Mouse (Mus musculus) thymus, adult 18-20 months (tissue): ENCODE results near the gene Zwilch.
"Not testable (repeated sequence)": the region's sequence is repeated elsewhere in the genome, so short reads cannot be mapped to it uniquely, and the experiment has no call there.

Source experiments
- DNase-seq, 2 experiments: peaks; one replicate each; pipeline ENCODE4 v3.0.0; 2022; ENCODE audit warnings: mixed read lengths in 2 of 2

Zwilch gene

GRCm38 (mm10) chr9:64172816-64173665, at the start of gene Zwilch, which contains the start of gene Rpl4:
Gene Zwilch, minus strand, starts transcription at chr9:64173104.
Gene Rpl4, plus strand, starts transcription at chr9:64173375.
- DNase-seq, result peak; percentile 20 to 68

DNA sequence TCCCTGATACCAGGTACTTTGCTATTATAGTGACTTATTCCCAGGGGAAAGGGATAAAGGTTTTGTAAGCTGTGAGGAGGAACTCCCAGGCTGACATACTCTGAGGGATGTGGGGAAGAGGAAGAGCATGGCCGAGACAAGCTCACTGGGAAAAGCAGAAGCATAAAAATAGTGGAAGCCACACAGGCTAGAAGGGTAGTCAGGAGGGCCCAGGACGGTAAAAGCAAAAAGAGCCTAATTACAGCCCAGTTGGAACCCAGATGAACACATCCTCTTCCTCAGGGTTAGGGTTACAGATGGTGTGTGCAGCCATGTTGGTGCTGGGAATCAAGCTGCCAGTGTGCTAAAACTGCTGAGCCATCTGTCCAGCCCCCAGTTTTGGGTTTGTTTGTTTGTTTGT, 49.2 kb upstream of the Zwilch start:
- DNase-seq, result no peak

GRCm38 (mm10) chr9:64221480-64221879, 48.6 kb upstream of the Zwilch start:
- no peak for DNase-seq

- DNase-seq, result no peak
These were observed 47.7 kb upstream of the Zwilch start for GRCm38 (mm10) chr9:64220603-64221002.

- DNase-seq, result no peak
These were observed 47.0 kb upstream of the Zwilch start for GRCm38 (mm10) chr9:64219772-64220420.

- DNase-seq, result no peak
These were observed 46.4 kb upstream of the Zwilch start for GRCm38 (mm10) chr9:64219305-64219704.

- DNase-seq, result no peak
These were observed 45.0 kb upstream of the Zwilch start for GRCm38 (mm10) chr9:64217887-64218286.

DNA sequence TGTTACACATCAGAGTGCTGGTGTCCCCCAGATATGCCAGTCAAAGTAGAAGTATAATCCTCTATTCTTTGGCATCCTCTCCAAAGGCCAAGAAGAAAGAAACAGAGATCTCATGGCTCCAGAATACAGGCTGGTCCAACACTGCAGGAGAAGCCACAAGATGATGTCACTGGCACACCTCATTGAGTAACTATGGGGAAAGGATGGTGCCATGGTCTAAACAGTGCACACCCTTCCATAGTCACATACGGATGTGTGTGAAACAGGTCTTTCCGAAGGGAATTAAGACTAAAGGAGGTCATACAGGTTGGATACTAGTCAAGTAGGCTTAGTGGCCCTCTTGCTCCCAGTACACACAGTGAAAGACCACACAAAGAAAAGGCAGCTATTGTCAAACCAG, 43.7 kb upstream of the Zwilch start:
- DNase-seq, result no peak

DNA sequence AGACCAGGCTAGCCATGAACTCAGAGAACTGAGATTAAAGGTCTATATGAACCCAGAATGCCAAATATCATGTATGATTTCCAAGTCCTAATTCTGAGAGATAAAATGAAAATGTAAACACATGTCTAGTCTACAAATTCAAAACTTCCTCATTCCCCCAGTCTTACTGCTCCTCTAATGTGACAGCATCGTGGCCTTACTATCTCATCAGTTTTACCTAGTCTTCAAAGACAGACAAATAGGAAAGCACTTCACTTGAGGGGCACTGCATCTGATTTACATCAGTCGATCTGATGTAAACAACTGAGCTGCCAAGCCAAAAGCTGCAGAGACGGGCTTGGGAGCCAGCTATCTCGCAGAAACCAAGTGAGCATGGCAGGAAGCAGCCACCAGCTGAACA, 43.2 kb upstream of the Zwilch start:
- DNase-seq, result no peak

- DNase-seq, result no peak
These were observed 41.5 kb upstream of the Zwilch start for GRCm38 (mm10) chr9:64214452-64214851.

DNA sequence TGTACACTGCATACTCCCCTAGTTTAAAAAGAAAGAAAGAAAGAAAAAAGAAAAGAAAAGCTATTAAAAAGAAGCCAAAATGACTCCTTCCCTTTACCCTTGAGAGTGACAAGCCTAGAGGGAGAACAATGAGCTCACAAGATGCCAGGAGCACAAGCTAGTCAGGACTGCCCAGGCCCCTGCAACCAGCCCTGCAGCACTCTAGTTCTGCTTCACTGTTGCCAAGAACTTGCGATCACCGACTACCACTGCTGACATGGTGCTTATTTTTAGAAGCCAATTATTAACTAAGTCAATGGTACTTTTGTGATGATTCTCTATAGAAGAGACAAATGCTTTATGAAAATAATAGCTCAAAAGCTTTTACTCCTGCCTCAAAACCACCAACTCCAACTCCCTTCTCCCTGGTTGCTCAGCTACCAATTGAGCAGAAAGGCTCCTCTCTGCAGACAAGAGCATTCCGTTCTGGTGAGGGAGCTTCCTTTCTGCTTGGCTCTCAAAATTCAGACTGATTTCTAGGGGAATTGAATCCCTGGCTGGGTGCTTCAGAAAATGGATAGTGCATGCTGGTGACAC, 34.7 kb upstream of the Zwilch start:
- DNase-seq, result no peak

DNA sequence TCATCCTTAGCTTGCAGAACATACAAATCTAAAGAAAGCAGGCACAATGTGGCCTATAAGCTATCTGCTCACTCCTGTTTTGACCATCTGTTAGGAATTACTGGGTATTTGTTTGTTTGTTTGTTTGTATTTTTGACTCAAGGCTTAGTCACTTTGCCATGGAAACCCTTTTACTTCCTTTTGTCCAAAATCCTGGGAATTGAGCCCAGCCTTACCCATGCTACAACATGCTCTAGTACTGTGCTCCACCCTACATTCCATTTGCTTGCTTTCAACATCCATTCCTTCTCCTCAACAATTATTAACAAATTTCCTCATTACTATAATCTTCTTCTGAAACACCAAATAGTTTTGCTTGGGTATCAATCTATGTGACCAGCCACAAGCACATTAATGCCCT, 30.0 kb upstream of the Zwilch start:
- DNase-seq, result no peak

DNA sequence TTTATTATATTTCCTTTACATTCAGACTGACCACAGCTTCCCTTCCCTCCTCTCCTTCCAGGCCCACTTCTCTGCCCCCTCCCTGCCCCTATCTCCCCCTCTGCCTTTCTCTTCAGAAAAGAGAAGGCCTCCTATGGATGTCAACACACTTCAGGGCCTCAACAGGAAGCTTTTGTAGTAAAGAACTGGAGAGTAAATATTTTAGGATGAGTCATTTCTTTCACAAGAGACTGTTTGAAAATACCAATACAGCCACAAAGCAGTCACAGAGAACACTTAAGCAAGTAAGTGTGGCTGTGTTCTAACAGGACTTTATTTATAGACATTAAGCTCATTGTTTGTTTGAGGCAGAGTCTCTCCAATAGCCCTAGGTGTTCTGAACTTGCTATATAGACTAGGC, 29.4 kb upstream of the Zwilch start:
- DNase-seq, result no peak

- no peak for DNase-seq
These were observed 27.0 kb upstream of the Zwilch start for GRCm38 (mm10) chr9:64199897-64200296.

- not testable (repeated sequence) for DNase-seq
These were observed 26.0 kb upstream of the Zwilch start for GRCm38 (mm10) chr9:64198763-64199418.

GRCm38 (mm10) chr9:64198068-64198762, 25.3 kb upstream of the Zwilch start:
- DNase-seq, result no peak

DNA sequence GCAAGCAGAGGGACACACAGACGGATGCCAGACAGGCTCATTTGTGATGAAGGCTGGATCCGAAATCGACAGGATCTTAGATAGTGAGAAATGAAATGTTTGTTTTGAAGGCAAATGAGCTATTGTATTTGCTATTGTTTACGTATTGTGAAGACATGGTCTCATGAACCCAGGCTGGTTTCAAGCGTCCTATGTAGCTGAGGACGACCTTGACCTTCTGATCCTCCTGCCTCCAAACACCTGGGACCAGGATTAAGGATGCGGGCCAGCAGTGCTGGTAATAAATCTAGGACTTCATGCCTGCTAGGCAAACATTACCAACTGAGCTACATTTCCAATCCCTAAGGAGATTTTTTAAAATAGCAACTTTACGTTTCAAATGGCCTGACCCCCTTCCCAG, 24.6 kb upstream of the Zwilch start:
- no peak for DNase-seq

- no peak for DNase-seq
These were observed 22.6 kb upstream of the Zwilch start for GRCm38 (mm10) chr9:64195554-64195953.

- no peak for DNase-seq
These were observed 21.0 kb upstream of the Zwilch start for GRCm38 (mm10) chr9:64193879-64194278.

- no peak for DNase-seq
These were observed 11.4 kb upstream of the Zwilch start for GRCm38 (mm10) chr9:64184166-64184840.

DNA sequence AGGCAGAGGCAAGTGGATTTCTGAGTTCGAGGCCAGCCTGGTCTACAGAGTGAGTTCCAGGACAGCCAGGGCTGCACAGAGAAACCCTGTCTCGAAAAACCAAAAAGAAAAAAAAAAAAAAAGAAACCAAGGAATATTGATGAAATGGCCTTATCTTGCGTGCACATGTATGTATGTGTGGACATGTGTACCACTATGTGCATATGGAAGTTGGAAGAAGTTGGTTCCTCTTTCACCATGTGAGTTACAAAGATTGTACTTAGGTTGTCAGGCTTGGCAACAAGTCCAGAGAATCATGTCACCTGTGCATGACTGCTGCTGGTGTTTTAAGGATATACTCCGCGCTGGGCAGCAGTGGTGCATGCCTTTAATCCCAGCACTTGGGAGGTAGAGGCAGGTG, 10.4 kb upstream of the Zwilch start:
- DNase-seq, result not testable (repeated sequence)
